Mouse (Mus musculus) B cell, adult (primary cell): ENCODE measurements around the gene Zscan20. TPM values are rescaled to one million over a fixed set of nuclear protein-coding genes. Genes with fewer than 3 reads are reported as not detected.

ENCODE experiments used
- total RNA-seq: library from RNA; stranded (reverse); gene quantifications from 4 replicates; pipeline ENCODE4 v1.2.4, GENCODE M21; 2023; ENCODE audit not compliant: inconsistent age

Zscan20 gene
- 22.4 to 27.5 TPM (median 25.8 TPM) in 4 replicates for total RNA-seq

GRCm38 (mm10) chr4:128609925-128610402, at the start of gene Zscan20:
Gene Zscan20, minus strand, starts transcription at chr4:128610098.

GRCm38 (mm10) chr4:128654505-128655381, 44.8 kb upstream of the Zscan20 start, which contains the start of gene Phc2:
Gene Phc2, plus strand, starts transcription at chr4:128654702.

GRCm38 (mm10) chr4:128618246-128618911, 8.5 kb upstream of the Zscan20 start, which contains the start of gene Tlr12:
Gene Tlr12, minus strand, starts transcription at chr4:128618619.

Other genes starting within 250 kb of the Zscan20 start
- gene Tlr12, start 8.5 kb upstream of the Zscan20 start, total RNA-seq, result 1.7 to 2.8 TPM (median 2.3 TPM) in 4 replicates
- 131 to 141 TPM (median 135 TPM) in 4 replicates for gene Phc2, start 44.6 kb upstream of the Zscan20 start, total RNA-seq
- gene A3galt2, start 145.3 kb upstream of the Zscan20 start, total RNA-seq, result 3.0 to 4.6 TPM (median 3.5 TPM) in 4 replicates
- 41.0 to 49.4 TPM (median 44.2 TPM) in 4 replicates for gene Zfp362, start 195.9 kb upstream of the Zscan20 start, total RNA-seq